Mouse (Mus musculus) bone marrow macrophage, adult 2 months (primary cell): Measurements from ENCODE around the gene Phf21a. TPM values are rescaled to one million over a fixed set of nuclear protein-coding genes. Genes with fewer than 3 reads are reported as not detected.
"Not testable (repeated sequence)": the region's sequence is repeated elsewhere in the genome, so short reads cannot be mapped to it uniquely, and the experiment has no call there.

Experiments
- H3K27ac ChIP-seq: 2 replicates; pipeline ENCODE4 v1.5.1; 2012; ENCODE audit warnings: low read depth, low read length; ENCODE audit not compliant: insufficient read depth
- H3K4me1 ChIP-seq: 2 replicates; pipeline ENCODE4 v1.6.1; 2012; ENCODE audit warnings: low read length; ENCODE audit not compliant: control insufficient read depth, insufficient read depth
- H3K4me3 ChIP-seq: 2 replicates; pipeline ENCODE4 v1.5.1; 2012; ENCODE audit warnings: mild to moderate bottlenecking, low read length, moderate library complexity; ENCODE audit not compliant: insufficient read depth
- CTCF ChIP-seq: IDR thresholded peaks from 2 replicates; pipeline ENCODE4 v1.5.1; 2012; ENCODE audit warnings: low read depth, mild to moderate bottlenecking, low read length, moderate library complexity
- POLR2A ChIP-seq: IDR thresholded peaks from 2 replicates; pipeline ENCODE4 v1.6.1; 2012; ENCODE audit warnings: mild to moderate bottlenecking, low read depth, low read length, borderline replicate concordance
- polyA plus RNA-seq: library from polyadenylated mRNA; stranded (reverse); fragments of >200 nt; gene quantifications from 2 replicates; pipeline ENCODE4 v1.2.4, GENCODE M21; 2012; ENCODE audit not compliant: missing spikeins, insufficient read depth, insufficient read length

Phf21a gene
- polyA plus RNA-seq, 1 experiment = 81.5 TPM

- H3K4me1 ChIP-seq = no peaks in the 10 kb centered on the region
Observed at GRCm38 (mm10) chr2:92138736-92139135, 45.8 kb downstream of the Phf21a start.

DNA sequence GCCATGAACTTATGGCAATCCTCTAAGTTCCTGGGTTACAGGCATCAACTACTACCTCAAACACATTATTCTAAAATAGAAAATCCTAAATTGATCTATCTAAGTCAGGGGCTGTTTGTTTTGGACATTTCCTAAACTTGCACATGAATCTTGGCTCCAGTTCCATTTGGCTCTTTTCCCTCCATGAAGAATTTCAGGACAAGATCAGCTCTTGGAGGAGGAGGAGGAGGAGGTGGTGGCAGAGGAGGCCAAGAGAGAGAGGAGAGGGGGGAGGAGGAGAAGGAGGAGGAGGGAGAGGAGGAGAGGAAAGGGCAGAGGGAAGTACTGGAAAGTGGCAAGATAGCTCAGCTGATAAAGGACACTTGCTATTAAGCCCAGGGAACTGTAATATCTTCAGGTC lies 46.4 kb downstream of the Phf21a start:
- Histone ChIP-seq H3K4me1 (no peaks in the 10 kb centered on the region), H3K4me3 (no peak overlapping the region), H3K27ac (no peak overlapping the region)
- TF ChIP-seq CTCF (no peak), POLR2A (no peak)

More at GRCm38 (mm10) chr2:92138736-92139135, 45.8 kb downstream of the Phf21a start:
- no peak overlapping the region for H3K4me3 ChIP-seq
- no peak overlapping the region for H3K27ac ChIP-seq
- TF ChIP-seq POLR2A (no peak), CTCF (no peak)

GRCm38 (mm10) chr2:92140383-92140782 lies 47.5 kb downstream of the Phf21a start:
- H3K27ac ChIP-seq = no peak overlapping the region
- no peak overlapping the region for H3K4me3 ChIP-seq
- no peaks in the 10 kb centered on the region for H3K4me1 ChIP-seq
- TF ChIP-seq CTCF (no peak), POLR2A (no peak)

- no peak for TF ChIP-seq POLR2A
- TF ChIP-seq CTCF = no peak
- Histone ChIP-seq H3K4me3 (peak overlapping the region; percentile 24; the same call in 1 of the 2 replicates), H3K27ac (no peak overlapping the region), H3K4me1 (no peaks in the 10 kb centered on the region)
Observed at GRCm38 (mm10) chr2:92141073-92141472, 48.2 kb downstream of the Phf21a start.

GRCm38 (mm10) chr2:92143932-92144331 lies 51.0 kb downstream of the Phf21a start:
- H3K27ac ChIP-seq = no peak overlapping the region
- no peak overlapping the region for H3K4me3 ChIP-seq
- no peaks in the 10 kb centered on the region for H3K4me1 ChIP-seq
- TF ChIP-seq CTCF = no peak
- TF ChIP-seq POLR2A = no peak

GRCm38 (mm10) chr2:92147925-92148750 lies 55.2 kb downstream of the Phf21a start:
- not testable (repeated sequence) for H3K4me3 ChIP-seq, H3K27ac ChIP-seq, H3K4me1 ChIP-seq

- Histone ChIP-seq H3K27ac (no peak overlapping the region), H3K4me1 (no peaks in the 10 kb centered on the region), H3K4me3 (no peak overlapping the region)
- TF ChIP-seq CTCF = no peak
Observed at GRCm38 (mm10) chr2:92164291-92164690, 71.4 kb downstream of the Phf21a start.

DNA sequence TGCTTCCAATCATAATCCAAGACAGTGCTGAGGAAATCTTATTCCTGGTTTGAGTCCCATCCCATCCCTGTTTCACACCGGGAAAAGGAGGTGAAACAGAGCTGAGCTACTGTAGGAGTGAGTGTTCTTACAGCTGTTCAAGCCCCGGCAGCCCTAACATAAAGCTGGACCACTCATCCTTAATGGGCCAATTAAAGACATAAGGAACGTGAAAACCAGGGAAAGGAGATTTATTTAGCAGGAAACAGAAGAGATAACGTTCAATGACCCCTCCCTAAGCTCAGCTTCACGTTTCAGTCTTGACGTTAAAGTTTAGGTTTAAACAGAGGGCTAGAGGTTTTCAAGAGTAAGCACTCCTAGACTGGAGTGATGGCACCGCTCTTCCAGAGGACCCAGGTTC lies 74.0 kb downstream of the Phf21a start:
- H3K4me1 ChIP-seq = no peaks in the 10 kb centered on the region
- H3K4me3 ChIP-seq = no peak overlapping the region
- H3K27ac ChIP-seq = no peak overlapping the region
- TF ChIP-seq CTCF (no peak), POLR2A (no peak)

- TF ChIP-seq POLR2A = no peak
- no peak for TF ChIP-seq CTCF
- peaks cover 4% of the 10 kb centered on the region; the same call in 1 of the 2 replicates for H3K4me1 ChIP-seq
- H3K4me3 ChIP-seq = no peak overlapping the region
- no peak overlapping the region for H3K27ac ChIP-seq
Observed at GRCm38 (mm10) chr2:92171046-92171643, 78.2 kb downstream of the Phf21a start.

DNA sequence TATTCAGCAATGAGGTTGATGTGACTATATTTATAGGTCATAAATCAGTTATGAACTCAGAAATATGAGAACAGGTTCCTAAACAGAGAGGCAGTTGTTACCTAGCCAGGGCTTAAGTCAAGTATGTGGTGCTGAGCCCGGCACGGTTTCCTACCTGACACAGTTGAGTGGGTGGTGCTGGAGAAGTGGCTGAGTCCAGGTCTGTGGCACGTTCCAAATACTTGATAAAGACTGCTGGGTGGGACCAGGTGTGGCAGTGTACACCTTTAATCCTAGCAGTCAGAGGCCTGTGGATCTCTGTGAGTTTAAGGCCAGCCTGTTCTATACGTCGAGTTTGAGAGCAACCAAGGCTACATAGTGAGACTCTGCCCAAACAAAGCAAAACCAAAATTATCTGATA lies 79.4 kb downstream of the Phf21a start:
- TF ChIP-seq CTCF (no peak), POLR2A (no peak)
- Histone ChIP-seq H3K27ac (no peak overlapping the region), H3K4me3 (no peak overlapping the region), H3K4me1 (peaks cover 4% of the 10 kb centered on the region; the same call in 1 of the 2 replicates)

- no peak for TF ChIP-seq POLR2A
- no peak for TF ChIP-seq CTCF
- no peak overlapping the region for H3K27ac ChIP-seq
- H3K4me3 ChIP-seq = no peak overlapping the region
- H3K4me1 ChIP-seq = peaks cover 4% of the 10 kb centered on the region; the same call in 1 of the 2 replicates
Observed at GRCm38 (mm10) chr2:92173186-92173585, 80.3 kb downstream of the Phf21a start.
